Mouse (Mus musculus): ENCODE results near the gene Foxj1. TPM values are rescaled to one million over a fixed set of nuclear protein-coding genes. Genes with fewer than 3 reads are reported as not detected.
"Not testable (repeated sequence)": the region's sequence is repeated elsewhere in the genome, so short reads cannot be mapped to it uniquely, and the experiment has no call there.

The Foxj1 gene
- 2.5 and 3.1 TPM in 2 replicates for polyA plus RNA-seq (2014; fragmentation: Nextera tagmentation; extraction: Ambion mirVana)

DNA sequence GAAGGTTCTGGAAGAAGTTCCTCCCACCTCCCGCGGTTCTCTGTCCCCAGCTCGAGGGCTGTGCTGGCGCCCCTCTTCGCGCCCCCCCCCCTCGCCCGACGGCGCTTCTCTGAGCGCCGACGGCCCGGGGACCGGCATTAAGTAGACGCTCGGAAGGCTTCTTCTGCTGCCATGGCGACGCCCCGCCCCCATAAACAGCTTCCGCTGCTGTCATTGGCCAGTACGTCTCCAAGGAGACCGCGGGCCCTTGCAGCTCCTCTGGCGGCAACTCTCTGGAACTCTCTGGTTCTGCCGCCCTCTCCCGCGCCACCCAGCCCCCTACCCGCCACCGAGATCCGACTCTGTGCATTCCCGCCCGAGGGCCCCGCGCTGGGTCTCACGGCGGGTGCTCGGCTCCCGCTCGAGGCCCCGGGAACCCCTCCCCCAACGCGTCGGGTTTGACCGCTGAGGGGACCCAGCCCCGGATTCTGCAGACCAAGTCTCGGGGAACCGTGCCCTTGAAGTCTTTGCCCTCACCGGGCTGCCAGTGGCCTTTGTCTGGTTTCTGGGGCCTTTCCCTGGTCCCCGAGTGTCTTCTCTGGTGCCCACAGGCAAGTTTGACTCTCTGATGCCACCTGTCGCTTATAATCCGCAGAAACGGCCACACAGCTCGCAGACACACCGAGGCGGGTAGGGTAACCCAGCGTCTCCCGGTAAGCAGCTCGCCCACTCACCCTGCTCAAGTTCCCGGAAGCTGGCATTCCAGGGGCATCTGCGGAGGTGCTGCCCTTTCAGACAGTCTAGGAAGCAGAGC is at the start of gene Foxj1:
Gene Foxj1 (minus strand): TSS at position 156 of the 793 bp plus-strand sequence.
- Histone ChIP-seq H3K27ac (ENCODE audit: low read depth, low read length) (0 out of 2 replicates have a peak within 1 kb of the TSS, but pooled peaks have one; percentile 24), H3K4me2 (ENCODE audit: low read depth) (peak within 1 kb of the TSS; percentile 82), H3K4me3 (ENCODE audit: low read depth, low read length) (peak within 1 kb of the TSS; percentile 42), H3K27me3 (ENCODE audit: control insufficient read depth, insufficient read depth, low read length) (peaks cover 20% of the 10 kb centered on the region), H3K9me3 (ENCODE audit: control insufficient read depth, low read length) (no peaks in the 10 kb centered on the region), H3K36me3 (ENCODE audit: control insufficient read depth, insufficient read depth, low read length) (no peaks in the 10 kb centered on the region), H3K4me1 (ENCODE audit: control insufficient read depth, insufficient read depth, low read length) (peaks cover 42% of the 10 kb centered on the region), H3K9ac (ENCODE audit: low read length) (peak within 1 kb of the TSS; percentile 71)
- peak; percentile 97 for DNase-seq (ENCODE audit: low spot score)
- peak; percentile 88 for ATAC-seq (ENCODE audit: insufficient read depth, low FRiP score, low TSS enrichment)
- WGBS, result under 1% methylated on average over 56 of the region's 61 CpGs

- ATAC-seq (ENCODE audit: insufficient read depth, low FRiP score, low TSS enrichment) (no peak), DNase-seq (ENCODE audit: low spot score) (no peak)
- no peaks in the 10 kb centered on the region for H3K27me3 ChIP-seq (ENCODE audit: control insufficient read depth, insufficient read depth, low read length)
- H3K9ac ChIP-seq (ENCODE audit: low read length), result no peak overlapping the region
- H3K36me3 ChIP-seq (ENCODE audit: control insufficient read depth, insufficient read depth, low read length), result no peaks in the 10 kb centered on the region
- H3K9me3 ChIP-seq (ENCODE audit: control insufficient read depth, low read length), result no peaks in the 10 kb centered on the region
- peaks cover 17% of the 10 kb centered on the region for H3K4me1 ChIP-seq (ENCODE audit: control insufficient read depth, insufficient read depth, low read length)
- no peak overlapping the region for H3K27ac ChIP-seq (ENCODE audit: low read depth, low read length)
- 91% methylated on average over 11 of the region's 11 CpGs for WGBS
- H3K4me2 ChIP-seq (ENCODE audit: low read depth), result no peak overlapping the region
- no peak overlapping the region for H3K4me3 ChIP-seq (ENCODE audit: low read depth, low read length)
Observed at GRCm38 (mm10) chr11:116384171-116384570, 49.0 kb upstream of the Foxj1 start.

DNA sequence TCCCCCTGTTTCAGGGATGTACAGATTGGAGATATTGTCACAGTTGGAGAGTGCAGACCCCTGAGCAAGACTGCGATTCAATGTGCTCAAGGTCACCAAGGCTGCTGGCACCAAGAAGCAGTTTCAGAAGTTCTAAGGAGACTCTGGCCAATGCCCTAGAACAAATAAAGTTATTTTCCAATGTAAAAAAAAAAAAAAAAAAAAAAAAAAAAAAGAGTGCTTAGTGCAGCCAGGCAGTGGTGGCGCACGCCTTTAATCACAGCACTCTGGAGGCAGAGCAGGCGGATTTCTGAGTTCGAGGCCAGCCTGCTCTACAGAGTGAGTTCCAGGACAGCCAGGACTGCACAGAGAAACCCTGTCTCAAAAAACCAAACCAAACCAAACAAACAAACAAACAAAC is 47.9 kb upstream of the Foxj1 start:
- H3K36me3 ChIP-seq (ENCODE audit: control insufficient read depth, insufficient read depth, low read length); H3K4me3 ChIP-seq (ENCODE audit: low read depth, low read length); H3K9ac ChIP-seq (ENCODE audit: low read length); H3K9me3 ChIP-seq (ENCODE audit: control insufficient read depth, low read length); H3K27me3 ChIP-seq (ENCODE audit: control insufficient read depth, insufficient read depth, low read length); ATAC-seq (ENCODE audit: insufficient read depth, low FRiP score, low TSS enrichment); H3K4me2 ChIP-seq (ENCODE audit: low read depth); DNase-seq (ENCODE audit: low spot score); H3K27ac ChIP-seq (ENCODE audit: low read depth, low read length): not testable (repeated sequence)
- 92% methylated on average over 5 of the region's 5 CpGs for WGBS
- peaks cover 17% of the 10 kb centered on the region for H3K4me1 ChIP-seq (ENCODE audit: control insufficient read depth, insufficient read depth, low read length)

GRCm38 (mm10) chr11:116380767-116381166 is 45.6 kb upstream of the Foxj1 start:
- Histone ChIP-seq H3K4me3 (ENCODE audit: low read depth, low read length) (no peak overlapping the region), H3K36me3 (ENCODE audit: control insufficient read depth, insufficient read depth, low read length) (no peaks in the 10 kb centered on the region), H3K4me1 (ENCODE audit: control insufficient read depth, insufficient read depth, low read length) (no peaks in the 10 kb centered on the region), H3K27me3 (ENCODE audit: control insufficient read depth, insufficient read depth, low read length) (no peaks in the 10 kb centered on the region), H3K27ac (ENCODE audit: low read depth, low read length) (no peak overlapping the region), H3K9ac (ENCODE audit: low read length) (no peak overlapping the region), H3K4me2 (ENCODE audit: low read depth) (no peak overlapping the region), H3K9me3 (ENCODE audit: control insufficient read depth, low read length) (no peaks in the 10 kb centered on the region)
- no peak for DNase-seq (ENCODE audit: low spot score)
- ATAC-seq (ENCODE audit: insufficient read depth, low FRiP score, low TSS enrichment), result no peak
- WGBS, result 88% methylated on average over 7 of the region's 7 CpGs

- Histone ChIP-seq H3K4me2 (ENCODE audit: low read depth) (no peak overlapping the region), H3K36me3 (ENCODE audit: control insufficient read depth, insufficient read depth, low read length) (no peaks in the 10 kb centered on the region), H3K9ac (ENCODE audit: low read length) (no peak overlapping the region), H3K4me1 (ENCODE audit: control insufficient read depth, insufficient read depth, low read length) (no peaks in the 10 kb centered on the region), H3K27ac (ENCODE audit: low read depth, low read length) (no peak overlapping the region), H3K27me3 (ENCODE audit: control insufficient read depth, insufficient read depth, low read length) (no peaks in the 10 kb centered on the region), H3K9me3 (ENCODE audit: control insufficient read depth, low read length) (no peaks in the 10 kb centered on the region), H3K4me3 (ENCODE audit: low read depth, low read length) (no peak overlapping the region)
- ATAC-seq (ENCODE audit: insufficient read depth, low FRiP score, low TSS enrichment) (no peak), DNase-seq (ENCODE audit: low spot score) (no peak)
- 89% methylated on average over 6 of the region's 6 CpGs for WGBS
Observed at GRCm38 (mm10) chr11:116379530-116379929, 44.3 kb upstream of the Foxj1 start.

GRCm38 (mm10) chr11:116376945-116377661 is 41.9 kb upstream of the Foxj1 start:
- H3K27me3 ChIP-seq (ENCODE audit: control insufficient read depth, insufficient read depth, low read length), result no peaks in the 10 kb centered on the region
- 78% methylated on average over 7 of the region's 7 CpGs for WGBS
- ATAC-seq (ENCODE audit: insufficient read depth, low FRiP score, low TSS enrichment) (no peak), DNase-seq (ENCODE audit: low spot score) (no peak)
- no peaks in the 10 kb centered on the region for H3K4me1 ChIP-seq (ENCODE audit: control insufficient read depth, insufficient read depth, low read length)
- no peaks in the 10 kb centered on the region for H3K36me3 ChIP-seq (ENCODE audit: control insufficient read depth, insufficient read depth, low read length)
- H3K9ac ChIP-seq (ENCODE audit: low read length), result no peak overlapping the region
- H3K27ac ChIP-seq (ENCODE audit: low read depth, low read length), result no peak overlapping the region
- H3K9me3 ChIP-seq (ENCODE audit: control insufficient read depth, low read length), result no peaks in the 10 kb centered on the region
- no peak overlapping the region for H3K4me2 ChIP-seq (ENCODE audit: low read depth)
- H3K4me3 ChIP-seq (ENCODE audit: low read depth, low read length), result no peak overlapping the region

- DNase-seq (ENCODE audit: low spot score), result no peak
Observed at GRCm38 (mm10) chr11:116371894-116372450, 36.8 kb upstream of the Foxj1 start.

DNA sequence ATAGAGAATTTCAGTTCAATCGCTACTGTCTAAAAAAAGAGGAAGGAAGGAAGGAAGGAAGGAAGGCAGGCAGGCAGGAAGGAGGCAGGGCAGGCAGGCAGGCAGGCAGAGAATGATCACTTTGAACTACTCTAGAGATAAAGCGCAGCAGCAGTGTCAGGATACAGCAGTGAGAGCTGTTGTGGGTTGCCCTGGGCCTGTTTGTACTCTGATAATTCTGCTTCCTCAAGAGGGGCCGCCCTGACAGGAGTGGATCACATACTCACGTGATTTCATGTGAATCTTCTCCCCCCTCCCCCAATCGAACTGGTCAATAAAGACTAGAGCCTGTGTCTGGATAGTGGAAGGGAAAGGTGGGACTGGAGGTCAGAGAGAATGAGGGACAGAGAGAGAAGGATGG is 34.4 kb upstream of the Foxj1 start:
- H3K27me3 ChIP-seq (ENCODE audit: control insufficient read depth, insufficient read depth, low read length), result no peaks in the 10 kb centered on the region
- no peaks in the 10 kb centered on the region for H3K4me1 ChIP-seq (ENCODE audit: control insufficient read depth, insufficient read depth, low read length)
- no peak overlapping the region for H3K4me3 ChIP-seq (ENCODE audit: low read depth, low read length)
- 71% methylated on average over 5 of the region's 5 CpGs for WGBS
- no peak overlapping the region for H3K4me2 ChIP-seq (ENCODE audit: low read depth)
- H3K9me3 ChIP-seq (ENCODE audit: control insufficient read depth, low read length), result no peaks in the 10 kb centered on the region
- no peak overlapping the region for H3K9ac ChIP-seq (ENCODE audit: low read length)
- ATAC-seq (ENCODE audit: insufficient read depth, low FRiP score, low TSS enrichment) (no peak), DNase-seq (ENCODE audit: low spot score) (no peak)
- no peaks in the 10 kb centered on the region for H3K36me3 ChIP-seq (ENCODE audit: control insufficient read depth, insufficient read depth, low read length)
- H3K27ac ChIP-seq (ENCODE audit: low read depth, low read length), result no peak overlapping the region

More at GRCm38 (mm10) chr11:116371894-116372450, 36.8 kb upstream of the Foxj1 start:
- Histone ChIP-seq H3K9me3 (ENCODE audit: control insufficient read depth, low read length) (no peaks in the 10 kb centered on the region), H3K27ac (ENCODE audit: low read depth, low read length) (no peak overlapping the region), H3K4me1 (ENCODE audit: control insufficient read depth, insufficient read depth, low read length) (no peaks in the 10 kb centered on the region), H3K4me3 (ENCODE audit: low read depth, low read length) (no peak overlapping the region), H3K9ac (ENCODE audit: low read length) (no peak overlapping the region), H3K27me3 (ENCODE audit: control insufficient read depth, insufficient read depth, low read length) (no peaks in the 10 kb centered on the region), H3K36me3 (ENCODE audit: control insufficient read depth, insufficient read depth, low read length) (no peaks in the 10 kb centered on the region), H3K4me2 (ENCODE audit: low read depth) (no peak overlapping the region)
- no peak for ATAC-seq (ENCODE audit: insufficient read depth, low FRiP score, low TSS enrichment)
- 85% methylated on average over 4 of the region's 4 CpGs for WGBS

Data from neural tube, embryonic 11.5 days (tissue).